Mouse (Mus musculus): ENCODE results near the gene Galns. TPM values are rescaled to one million over a fixed set of nuclear protein-coding genes. Genes with fewer than 3 reads are reported as not detected.
A peak's percentile ranks its signal among the peaks of the same experiment; 100 is the strongest.

Galns gene
- polyA plus RNA-seq, 1 experiment from 2014 or later, result 12.0 TPM

DNA sequence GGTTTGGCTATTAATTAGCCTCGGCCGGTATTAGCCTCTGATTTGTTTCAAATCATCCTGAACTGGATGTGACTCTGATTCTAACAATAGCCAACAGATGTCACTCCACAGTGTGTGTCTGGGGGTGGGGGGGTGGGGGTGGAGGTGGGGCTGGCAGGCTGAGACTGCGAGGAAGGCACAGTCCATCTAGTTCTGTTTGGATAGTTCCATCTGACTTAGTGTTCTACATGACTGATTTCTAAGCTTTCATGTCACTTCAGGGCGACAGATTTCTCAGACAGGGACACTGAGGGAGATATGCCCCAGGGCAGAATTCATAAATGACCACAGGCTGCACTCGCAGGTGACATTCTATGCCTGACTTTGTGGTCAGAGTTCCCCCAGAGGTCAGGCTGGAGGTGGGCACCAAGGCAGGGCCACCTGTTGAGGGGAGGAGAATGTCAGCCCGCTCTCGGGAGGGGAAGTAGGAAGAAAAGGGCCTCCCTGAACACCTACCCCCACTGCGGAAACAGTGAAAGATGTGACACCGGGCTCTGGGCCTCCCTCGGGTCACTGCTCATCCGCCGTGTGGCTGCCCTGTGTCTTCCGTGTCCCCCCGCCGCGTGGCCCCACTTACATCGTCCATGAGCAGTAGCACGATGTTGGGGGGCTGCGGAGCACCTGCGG is 518 bp downstream of the Galns start:
- Histone ChIP-seq H3K27me3 (no peaks in the 10 kb centered on the region), H3K4me3 (peak overlapping the region; percentile 72), H3K4me1 (peaks cover 24% of the 10 kb centered on the region), H3K4me2 (peak overlapping the region; percentile 96), H3K36me3 (peaks cover 22% of the 10 kb centered on the region), H3K9me3 (no peaks in the 10 kb centered on the region), H3K27ac (peak overlapping the region; percentile 75; the same call in 1 of the 2 replicates), H3K9ac (peak overlapping the region; percentile 61)
- ATAC-seq (ENCODE audit: insufficient number of reproducible peaks, low FRiP score, low TSS enrichment, low read depth), result 0 out of 2 replicates have a peak, but pooled peaks have one; percentile 3
- WGBS, result 4% methylated on average over 20 of the region's 20 CpGs

DNA sequence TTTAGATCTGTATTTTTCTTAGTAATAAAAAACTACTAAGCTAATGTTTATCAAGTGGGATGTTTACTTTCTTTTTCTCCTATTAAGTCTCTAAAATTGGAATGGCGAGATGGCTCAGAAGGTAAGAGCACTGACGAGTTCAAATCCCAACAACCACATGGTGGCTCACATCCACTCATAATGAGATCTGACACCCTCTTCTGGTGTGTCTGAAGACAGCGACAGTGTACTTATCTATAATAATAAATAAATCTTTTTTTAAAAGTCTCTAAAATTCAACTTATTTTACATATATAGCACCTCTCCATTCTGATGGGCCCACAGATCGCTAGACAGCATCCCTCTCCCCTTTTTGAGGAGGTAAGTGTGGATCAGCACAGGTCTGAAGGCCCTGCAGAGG is 1.1 kb downstream of the Galns start:
- ATAC-seq (ENCODE audit: insufficient number of reproducible peaks, low FRiP score, low TSS enrichment, low read depth), result no peak
- Histone ChIP-seq H3K27me3 (no peaks in the 10 kb centered on the region), H3K9ac (no peak overlapping the region), H3K4me1 (peaks cover 20% of the 10 kb centered on the region), H3K36me3 (peaks cover 19% of the 10 kb centered on the region), H3K4me2 (peak overlapping the region; percentile 96; the same call in 1 of the 2 replicates), H3K9me3 (no peaks in the 10 kb centered on the region), H3K27ac (no peak overlapping the region), H3K4me3 (peak overlapping the region; percentile 72)
- 58% methylated on average over 4 of the region's 4 CpGs for WGBS

DNA sequence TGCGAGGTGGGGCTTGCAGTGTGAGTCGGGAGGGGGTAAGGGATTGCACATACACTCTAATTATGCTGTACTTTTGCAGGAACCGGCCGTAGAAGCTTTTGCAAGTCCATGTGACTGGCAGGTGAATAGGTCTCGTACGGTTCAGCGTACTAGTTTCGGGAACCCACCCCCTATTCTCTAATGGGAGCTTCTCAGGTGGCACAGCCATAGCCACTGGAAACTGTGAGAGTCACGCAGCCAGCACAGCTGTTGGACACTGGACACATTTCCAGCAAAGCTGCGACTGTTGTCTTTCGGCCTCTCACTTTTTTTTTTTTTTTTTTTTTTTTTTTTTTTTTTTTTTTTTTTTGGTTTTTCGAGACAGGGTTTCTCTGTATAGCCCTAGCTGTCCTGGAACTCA is 4.5 kb downstream of the Galns start:
- 75% methylated on average over 11 of the region's 12 CpGs for WGBS
- Histone ChIP-seq H3K27me3 (no peaks in the 10 kb centered on the region), H3K4me1 (peaks cover 7% of the 10 kb centered on the region), H3K4me3 (no peak overlapping the region), H3K36me3 (no peaks in the 10 kb centered on the region), H3K9me3 (no peaks in the 10 kb centered on the region), H3K27ac (no peak overlapping the region), H3K4me2 (no peak overlapping the region), H3K9ac (no peak overlapping the region)
- ATAC-seq (ENCODE audit: insufficient number of reproducible peaks, low FRiP score, low TSS enrichment, low read depth), result no peak

DNA sequence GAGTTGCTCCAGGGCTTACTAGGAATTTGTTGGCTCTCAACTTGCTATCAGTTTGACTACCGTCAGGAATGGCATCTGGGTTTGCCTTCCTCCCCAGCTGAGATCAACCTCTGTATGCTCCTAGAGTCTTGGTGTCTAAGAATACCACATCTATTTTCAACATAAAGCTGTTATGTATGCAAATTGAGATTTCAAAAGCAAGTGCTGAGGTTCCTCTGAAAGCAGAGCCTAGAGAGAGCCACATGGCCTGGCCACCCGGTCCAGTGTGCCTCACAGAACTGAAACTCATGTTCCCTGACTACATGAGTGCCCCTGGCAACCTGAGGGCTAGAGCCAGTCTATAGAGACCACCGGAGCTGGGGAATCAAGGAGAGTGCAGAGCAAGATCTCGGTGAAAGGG is 5.9 kb downstream of the Galns start:
- H3K36me3 ChIP-seq, result 0 out of 2 replicates have a peak, but pooled peaks cover 4% of the 10 kb centered on the region
- H3K9ac ChIP-seq, result no peak overlapping the region
- H3K4me3 ChIP-seq, result no peak overlapping the region
- H3K27me3 ChIP-seq, result no peaks in the 10 kb centered on the region
- H3K4me2 ChIP-seq, result no peak overlapping the region
- H3K9me3 ChIP-seq, result no peaks in the 10 kb centered on the region
- ATAC-seq (ENCODE audit: insufficient number of reproducible peaks, low FRiP score, low TSS enrichment, low read depth), result no peak
- peaks cover 1% of the 10 kb centered on the region; the same call in 1 of the 2 replicates for H3K4me1 ChIP-seq
- WGBS, result 70% methylated on average over 4 of the region's 4 CpGs
- no peak overlapping the region for H3K27ac ChIP-seq

DNA sequence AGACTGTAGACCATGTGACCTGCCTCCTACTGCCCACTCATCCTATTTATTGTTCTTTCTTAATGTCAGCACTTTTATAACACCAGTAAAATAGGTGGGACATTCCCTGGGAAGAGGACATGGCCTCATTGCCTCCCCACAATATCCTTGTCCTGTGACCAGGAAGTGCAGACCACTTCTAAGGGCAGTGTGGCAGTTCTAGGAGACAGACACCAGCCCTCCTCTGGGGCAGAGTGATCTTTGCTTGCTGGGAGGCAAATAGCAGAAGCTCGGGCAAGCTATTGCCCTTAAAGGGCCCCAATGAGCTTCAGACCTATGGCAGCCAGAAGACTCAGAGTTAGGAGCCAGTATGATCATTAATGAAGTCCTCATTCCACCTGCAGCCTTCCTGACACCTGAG is 6.6 kb downstream of the Galns start:
- no peak overlapping the region for H3K4me2 ChIP-seq
- no peaks in the 10 kb centered on the region for H3K4me1 ChIP-seq
- no peak for ATAC-seq (ENCODE audit: insufficient number of reproducible peaks, low FRiP score, low TSS enrichment, low read depth)
- H3K9me3 ChIP-seq, result no peaks in the 10 kb centered on the region
- no peak overlapping the region for H3K27ac ChIP-seq
- no peak overlapping the region for H3K4me3 ChIP-seq
- H3K36me3 ChIP-seq, result 0 out of 2 replicates have a peak, but pooled peaks cover 4% of the 10 kb centered on the region
- H3K9ac ChIP-seq, result no peak overlapping the region
- H3K27me3 ChIP-seq, result no peaks in the 10 kb centered on the region
- WGBS, result 40% methylated on average over 1 of the region's 1 CpGs

DNA sequence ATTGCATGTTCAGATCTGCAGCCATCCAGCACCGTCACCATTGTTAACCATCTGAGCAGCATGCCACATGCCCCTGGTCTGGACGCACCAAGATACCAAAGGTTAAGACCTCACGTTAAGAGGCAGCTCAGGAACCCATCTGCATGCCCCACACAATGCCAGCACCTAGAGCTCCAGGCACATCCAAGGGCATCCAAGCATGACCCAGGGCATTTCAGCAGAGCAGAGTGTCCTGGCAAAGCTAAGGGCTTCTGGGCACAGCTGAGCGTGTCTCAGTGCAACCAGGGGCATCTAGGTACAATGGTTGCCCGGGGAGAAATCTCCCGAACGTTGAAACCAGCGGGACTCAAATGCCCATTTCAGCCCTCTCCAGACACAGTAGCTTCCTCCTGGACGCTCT is 10.6 kb downstream of the Galns start:
- no peak for ATAC-seq (ENCODE audit: insufficient number of reproducible peaks, low FRiP score, low TSS enrichment, low read depth)
- H3K9ac ChIP-seq, result no peak overlapping the region
- WGBS, result 89% methylated on average over 9 of the region's 9 CpGs

DNA sequence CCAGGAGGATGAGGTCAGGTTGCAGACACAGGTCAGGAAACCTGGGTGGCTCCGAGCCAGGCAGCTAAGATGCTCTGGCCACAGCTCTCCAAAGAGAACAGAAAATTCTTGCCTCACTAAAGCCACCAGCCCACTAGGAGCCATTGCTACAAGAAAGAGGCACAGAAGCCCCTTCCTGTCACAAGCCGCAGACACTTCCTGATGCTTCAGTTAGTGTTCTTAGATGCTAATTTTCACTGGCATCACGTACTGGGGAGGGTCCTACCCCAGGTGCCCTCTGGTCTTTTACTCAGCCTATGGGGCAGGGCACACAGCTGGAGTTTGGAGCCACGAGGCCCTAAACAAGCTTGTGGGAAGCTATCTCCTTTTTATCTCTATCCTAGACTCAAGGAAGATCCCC is 15.2 kb downstream of the Galns start:
- Histone ChIP-seq H3K27ac (no peak overlapping the region), H3K4me3 (no peak overlapping the region), H3K9me3 (no peaks in the 10 kb centered on the region), H3K4me2 (no peak overlapping the region), H3K27me3 (no peaks in the 10 kb centered on the region), H3K36me3 (peaks cover 9% of the 10 kb centered on the region), H3K9ac (no peak overlapping the region), H3K4me1 (0 out of 2 replicates have a peak, but pooled peaks cover 6% of the 10 kb centered on the region)
- ATAC-seq (ENCODE audit: insufficient number of reproducible peaks, low FRiP score, low TSS enrichment, low read depth), result no peak
- 49% methylated on average over 4 of the region's 4 CpGs for WGBS

More for the DNA sequence above, 10.6 kb downstream of the Galns start:
- H3K36me3 ChIP-seq, result peaks cover 13% of the 10 kb centered on the region
- no peaks in the 10 kb centered on the region for H3K27me3 ChIP-seq
- H3K4me1 ChIP-seq, result no peaks in the 10 kb centered on the region
- H3K9me3 ChIP-seq, result no peaks in the 10 kb centered on the region
- no peak overlapping the region for H3K4me2 ChIP-seq
- no peak overlapping the region for H3K4me3 ChIP-seq
- no peak overlapping the region for H3K27ac ChIP-seq

DNA sequence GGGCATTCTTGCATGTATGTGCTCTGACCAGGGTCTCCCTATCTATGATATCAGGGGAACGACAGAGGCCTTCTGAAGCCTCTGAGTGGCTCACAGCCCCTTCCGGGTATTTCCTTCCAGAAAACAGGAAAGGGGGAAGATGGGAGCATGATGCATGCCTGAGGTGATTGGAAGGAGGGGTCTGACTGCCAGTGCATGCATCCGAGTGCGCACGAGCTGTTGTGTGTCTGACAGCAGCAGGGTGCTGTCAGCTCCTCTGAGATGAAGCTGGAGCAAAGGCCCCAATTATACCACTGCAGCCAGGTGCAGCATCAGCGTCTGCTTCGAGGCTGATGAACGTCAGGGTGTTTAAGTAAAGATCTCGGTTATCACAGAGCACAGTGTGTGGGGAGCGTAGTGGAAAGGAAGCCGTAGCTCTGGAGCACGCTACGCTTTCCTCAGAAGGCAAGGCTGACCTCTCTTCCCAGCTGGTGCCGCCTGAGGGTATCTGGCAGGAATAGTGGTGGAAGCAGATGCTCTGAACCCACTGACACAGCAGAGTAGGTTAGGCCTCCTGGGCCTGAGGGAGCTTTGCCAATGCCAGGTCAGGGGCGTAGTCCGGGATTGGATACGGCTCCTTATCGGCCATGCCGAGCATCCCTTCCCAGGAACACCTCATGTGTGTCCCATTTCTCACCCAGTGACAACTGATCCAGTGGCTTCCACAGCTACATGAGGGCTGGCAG is 17.3 kb downstream of the Galns start:
- Histone ChIP-seq H3K4me3 (no peak overlapping the region), H3K9me3 (no peaks in the 10 kb centered on the region), H3K36me3 (peaks cover 9% of the 10 kb centered on the region), H3K4me1 (0 out of 2 replicates have a peak, but pooled peaks cover 6% of the 10 kb centered on the region), H3K9ac (no peak overlapping the region), H3K27ac (no peak overlapping the region), H3K27me3 (no peaks in the 10 kb centered on the region), H3K4me2 (no peak overlapping the region)
- ATAC-seq (ENCODE audit: insufficient number of reproducible peaks, low FRiP score, low TSS enrichment, low read depth), result no peak
- WGBS, result 76% methylated on average over 19 of the region's 19 CpGs

DNA sequence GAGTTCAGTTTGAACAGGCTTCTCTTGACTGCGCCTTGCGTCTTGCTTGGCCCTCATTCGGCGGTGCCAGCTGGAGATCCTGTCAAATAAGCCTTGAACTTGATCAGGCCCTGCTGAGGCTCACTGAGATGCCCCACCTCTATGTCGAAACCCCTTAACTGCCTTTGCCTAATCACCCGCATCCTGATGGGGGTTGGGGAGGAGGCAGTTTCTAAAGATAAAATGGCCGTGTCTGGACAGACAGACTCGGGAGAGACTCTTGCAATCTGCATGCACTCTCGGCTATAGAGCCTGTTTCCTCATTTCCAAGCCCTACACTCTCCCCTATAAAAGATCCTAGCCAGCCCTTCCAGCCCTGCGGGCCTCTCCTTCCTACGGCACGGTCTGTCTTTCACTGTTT is 18.0 kb downstream of the Galns start:
- no peak for ATAC-seq (ENCODE audit: insufficient number of reproducible peaks, low FRiP score, low TSS enrichment, low read depth)
- 0 out of 2 replicates have a peak, but pooled peaks cover 6% of the 10 kb centered on the region for H3K4me1 ChIP-seq
- no peak overlapping the region for H3K9ac ChIP-seq
- no peak overlapping the region for H3K4me2 ChIP-seq
- no peaks in the 10 kb centered on the region for H3K9me3 ChIP-seq
- 48% methylated on average over 12 of the region's 12 CpGs for WGBS
- H3K4me3 ChIP-seq, result no peak overlapping the region
- no peaks in the 10 kb centered on the region for H3K27me3 ChIP-seq
- H3K27ac ChIP-seq, result no peak overlapping the region
- H3K36me3 ChIP-seq, result peaks cover 2% of the 10 kb centered on the region; the same call in 1 of the 2 replicates

DNA sequence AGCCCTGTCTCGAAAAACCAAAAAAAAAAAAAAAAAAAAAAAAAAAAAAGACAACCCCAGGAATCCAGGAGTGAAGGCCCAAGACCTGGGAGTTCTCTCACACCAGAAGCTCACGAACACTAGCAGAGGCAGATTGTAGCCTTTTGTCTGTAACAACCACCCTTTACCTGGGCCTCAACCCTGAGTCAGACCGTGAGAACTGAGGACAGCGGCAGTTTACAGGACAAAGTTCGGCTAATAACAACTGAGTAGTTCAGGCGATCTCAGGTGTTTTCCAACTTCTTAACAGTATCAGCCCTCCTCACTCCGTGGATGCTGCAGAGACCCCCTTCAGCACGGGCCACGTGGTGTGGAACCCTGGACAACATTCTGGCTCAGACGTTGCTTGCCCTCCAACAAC is 24.5 kb downstream of the Galns start:
- Histone ChIP-seq H3K36me3 (no peaks in the 10 kb centered on the region), H3K4me1 (peaks cover 5% of the 10 kb centered on the region; the same call in 1 of the 2 replicates), H3K9me3 (no peaks in the 10 kb centered on the region), H3K9ac (no peak overlapping the region), H3K27ac (no peak overlapping the region), H3K27me3 (no peaks in the 10 kb centered on the region), H3K4me3 (no peak overlapping the region), H3K4me2 (no peak overlapping the region)
- 75% methylated on average over 10 of the region's 10 CpGs for WGBS
- no peak for ATAC-seq (ENCODE audit: insufficient number of reproducible peaks, low FRiP score, low TSS enrichment, low read depth)

DNA sequence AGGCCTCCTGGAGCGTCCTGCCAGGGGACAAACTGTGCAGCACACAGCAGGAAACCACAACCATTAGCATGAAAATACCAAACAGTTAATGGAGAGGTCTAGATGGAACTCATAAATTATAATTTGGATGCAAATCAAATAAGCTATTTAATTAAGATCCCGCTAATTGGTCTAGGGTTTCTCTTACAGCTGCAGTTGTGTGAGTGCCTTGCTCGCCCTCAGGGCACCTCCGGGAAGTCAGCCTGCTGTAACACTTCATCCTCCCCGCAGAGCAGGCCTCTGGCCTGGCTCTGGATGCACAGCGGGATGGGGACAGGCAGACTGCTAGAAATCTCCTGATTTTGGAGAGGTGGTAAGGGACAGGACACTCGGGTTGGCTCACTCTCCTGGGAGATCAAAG is 25.1 kb downstream of the Galns start:
- Histone ChIP-seq H3K4me3 (no peak overlapping the region), H3K36me3 (no peaks in the 10 kb centered on the region), H3K4me1 (peaks cover 5% of the 10 kb centered on the region; the same call in 1 of the 2 replicates), H3K9me3 (no peaks in the 10 kb centered on the region), H3K9ac (no peak overlapping the region), H3K27ac (peak overlapping the region; percentile 4; the same call in 1 of the 2 replicates), H3K27me3 (no peaks in the 10 kb centered on the region), H3K4me2 (no peak overlapping the region)
- ATAC-seq (ENCODE audit: insufficient number of reproducible peaks, low FRiP score, low TSS enrichment, low read depth), result no peak
- WGBS, result 37% methylated on average over 7 of the region's 7 CpGs

DNA sequence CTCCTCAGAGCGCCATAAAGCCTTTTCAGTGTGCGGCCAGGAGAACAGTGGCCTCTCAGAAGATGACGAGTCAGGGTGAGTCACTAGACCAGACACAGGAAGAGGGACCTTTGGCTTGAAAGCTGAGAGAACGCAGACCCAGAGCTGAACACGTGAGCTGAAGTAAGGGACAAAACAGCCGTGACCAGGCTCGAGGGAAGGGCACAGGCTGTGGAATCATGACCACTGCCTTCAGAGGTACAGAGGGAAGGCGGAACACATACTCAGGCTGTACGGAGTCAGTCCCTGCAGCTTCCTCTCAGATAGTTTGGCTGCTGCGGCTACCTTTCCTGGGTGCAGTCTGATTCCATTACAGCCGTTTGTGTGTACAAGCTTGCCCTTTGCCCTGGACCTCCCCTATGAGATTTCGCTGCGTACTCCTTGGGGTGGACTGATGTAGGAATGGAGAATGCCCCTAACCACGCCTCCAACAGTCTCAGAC is 25.8 kb downstream of the Galns start:
- no peak for ATAC-seq (ENCODE audit: insufficient number of reproducible peaks, low FRiP score, low TSS enrichment, low read depth)
- Histone ChIP-seq H3K27ac (0 out of 2 replicates have a peak overlapping the region, but pooled peaks have one; percentile 4), H3K9ac (no peak overlapping the region), H3K4me1 (peaks cover 13% of the 10 kb centered on the region; the same call in 1 of the 2 replicates), H3K27me3 (no peaks in the 10 kb centered on the region), H3K36me3 (no peaks in the 10 kb centered on the region), H3K9me3 (no peaks in the 10 kb centered on the region), H3K4me2 (no peak overlapping the region), H3K4me3 (no peak overlapping the region)
- WGBS, result 59% methylated on average over 14 of the region's 14 CpGs
